Mouse (Mus musculus): ENCODE data around the gene Tmbim4.
A peak's percentile ranks its signal among the peaks of the same experiment; 100 is the strongest.

The Tmbim4 gene

DNA sequence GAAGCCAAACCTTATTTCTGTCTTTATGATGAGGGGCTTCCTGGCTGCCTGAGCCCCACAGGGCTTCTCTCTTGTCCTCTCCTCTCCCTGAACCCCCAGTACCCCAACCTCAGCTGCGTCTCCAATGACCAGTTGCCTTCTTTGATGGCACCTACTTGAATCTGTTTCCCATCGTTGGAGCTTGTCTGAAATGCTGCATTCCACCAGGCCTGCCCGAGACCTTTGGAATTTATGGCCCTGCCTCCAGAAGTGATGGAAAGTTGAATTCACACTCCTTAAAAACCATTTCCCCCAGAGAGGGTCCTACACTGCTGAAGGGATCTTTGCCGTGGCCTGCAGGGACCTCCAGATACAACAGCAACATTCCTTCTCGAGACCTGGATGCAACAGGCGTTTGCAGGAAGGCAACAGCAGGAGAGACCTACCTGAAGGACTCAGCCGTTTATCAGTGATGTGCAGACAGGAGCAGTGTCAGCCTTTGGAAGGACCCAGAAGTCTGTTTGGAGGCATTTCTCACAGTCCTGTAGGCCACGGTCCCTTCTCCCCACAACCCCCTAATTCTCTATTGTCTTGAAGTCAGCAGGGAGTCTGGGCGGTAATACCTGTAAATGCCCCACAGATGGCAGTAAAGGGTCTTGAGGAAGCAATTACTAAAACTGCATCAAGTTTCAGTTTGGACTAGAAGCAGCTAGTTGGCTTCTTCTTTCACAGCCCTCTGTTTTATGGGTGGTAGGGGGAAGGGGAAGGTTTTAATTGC, 45.8 kb downstream of the Tmbim4 start:
- DNase-seq, result peak; percentile 58 to 69

DNA sequence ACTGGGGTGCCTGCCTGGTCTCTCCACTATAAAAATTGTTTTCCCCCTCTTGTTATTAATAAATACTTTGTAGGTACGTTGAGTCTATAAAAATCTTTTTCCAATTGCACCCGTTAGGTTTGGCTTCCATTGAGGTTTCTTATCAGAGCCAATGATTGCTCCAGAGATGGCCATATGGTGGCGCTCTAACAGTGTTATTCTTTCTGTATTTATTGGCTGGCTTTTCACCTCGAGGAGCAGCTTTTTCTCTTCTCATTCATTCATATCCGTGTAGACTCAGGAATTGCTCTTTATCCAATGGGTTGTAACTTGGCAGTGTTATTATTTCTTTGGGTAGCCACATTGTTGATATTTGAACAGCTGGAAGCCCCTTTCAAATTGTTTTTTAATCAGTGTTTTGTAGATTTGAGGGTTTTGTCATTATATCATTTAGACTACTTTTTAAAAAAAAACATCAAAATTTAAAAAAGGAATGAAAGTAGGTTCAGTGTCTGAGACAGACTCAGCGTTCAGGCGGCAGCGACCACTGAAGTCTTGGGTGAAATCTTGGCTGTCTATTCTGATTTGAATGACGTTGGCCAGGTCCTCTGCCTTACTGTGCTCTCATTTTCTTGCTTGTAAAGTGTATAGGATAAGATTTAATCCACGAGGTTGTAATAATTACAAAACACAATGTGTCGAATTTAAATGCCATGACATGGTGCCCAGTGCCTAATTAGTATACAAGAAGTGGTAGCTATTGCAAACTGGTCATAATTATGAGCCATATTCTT, 49.7 kb downstream of the Tmbim4 start:
- peak; percentile 18 to 31 for DNase-seq

DNA sequence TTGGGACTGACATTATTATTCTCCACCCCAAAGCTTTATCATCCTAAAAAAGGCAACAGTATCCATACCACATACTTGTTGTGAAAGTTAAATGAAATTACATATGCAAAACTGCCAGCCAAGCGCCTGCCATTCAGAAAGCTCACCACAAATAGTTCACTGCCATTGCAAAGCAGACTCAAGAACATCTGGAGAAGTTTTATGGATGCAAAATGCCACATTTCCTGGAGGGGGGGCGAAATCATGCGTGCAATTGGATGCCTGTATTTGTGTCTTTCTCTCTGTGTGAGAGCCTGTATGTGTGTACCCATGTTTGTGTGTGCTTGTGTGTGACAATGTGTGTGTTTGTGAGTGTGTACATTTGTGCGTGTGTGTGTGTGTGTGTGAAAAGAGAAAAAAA, 50.4 kb downstream of the Tmbim4 start:
- no peak for DNase-seq

DNA sequence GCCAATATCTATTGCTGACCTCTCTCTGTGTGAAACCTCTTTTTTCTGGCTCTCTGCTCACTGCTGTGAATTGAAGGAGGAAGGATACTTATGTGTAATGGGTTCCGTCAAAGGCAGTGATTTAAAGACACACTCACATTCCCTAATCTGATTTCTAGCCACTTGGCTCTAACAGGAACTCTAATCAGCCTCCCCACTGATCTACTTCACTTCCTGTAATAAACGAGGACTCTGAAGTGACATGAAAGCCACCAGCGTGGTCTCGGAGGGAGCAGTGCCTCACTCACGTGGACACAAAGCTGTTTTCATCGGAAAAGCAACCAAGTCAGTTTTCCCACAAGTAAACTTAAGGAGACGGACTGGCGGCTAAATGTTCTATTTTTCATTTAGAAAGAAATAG, 51.4 kb downstream of the Tmbim4 start:
- no peak for DNase-seq

DNA sequence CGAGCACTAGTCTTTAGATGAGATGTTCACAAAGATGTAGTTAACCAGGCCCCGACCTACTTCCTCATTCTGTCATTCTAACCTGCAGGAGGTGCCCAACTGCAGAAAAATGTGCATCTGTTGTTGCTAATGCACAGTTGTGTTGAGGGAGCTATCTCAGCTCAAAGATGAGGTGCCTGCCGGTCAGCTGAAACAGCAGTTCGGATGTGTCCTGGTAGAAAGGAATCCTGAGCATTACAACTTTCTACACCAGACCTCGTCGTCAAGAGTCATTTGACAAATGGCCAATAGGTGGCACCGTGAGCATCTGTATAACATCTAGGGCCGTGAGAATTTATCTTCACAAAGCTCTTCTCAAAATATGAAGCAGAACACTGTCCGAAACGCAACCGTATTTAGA, 55.8 kb downstream of the Tmbim4 start:
- DNase-seq, result peak; percentile 76 to 77

DNA sequence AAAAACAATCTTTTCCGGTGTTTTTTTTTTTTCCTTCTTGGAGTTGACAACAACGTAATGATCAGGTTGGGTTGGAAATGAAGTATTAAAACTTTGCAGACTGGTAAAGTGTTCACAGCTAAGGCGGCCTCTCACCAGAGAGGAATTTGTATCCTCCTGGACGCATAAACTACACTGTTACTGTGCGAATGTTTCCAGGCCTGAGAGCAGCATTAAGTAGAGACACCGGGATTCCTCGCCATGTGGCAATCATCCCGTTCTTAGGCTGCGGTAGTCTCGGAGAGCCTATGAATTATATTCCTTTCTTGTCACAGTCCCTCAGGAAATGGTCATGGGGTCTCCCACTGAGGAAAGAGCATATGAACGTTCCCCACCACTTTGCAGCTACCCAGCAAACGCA, 66.4 kb downstream of the Tmbim4 start:
- no peak for DNase-seq

DNA sequence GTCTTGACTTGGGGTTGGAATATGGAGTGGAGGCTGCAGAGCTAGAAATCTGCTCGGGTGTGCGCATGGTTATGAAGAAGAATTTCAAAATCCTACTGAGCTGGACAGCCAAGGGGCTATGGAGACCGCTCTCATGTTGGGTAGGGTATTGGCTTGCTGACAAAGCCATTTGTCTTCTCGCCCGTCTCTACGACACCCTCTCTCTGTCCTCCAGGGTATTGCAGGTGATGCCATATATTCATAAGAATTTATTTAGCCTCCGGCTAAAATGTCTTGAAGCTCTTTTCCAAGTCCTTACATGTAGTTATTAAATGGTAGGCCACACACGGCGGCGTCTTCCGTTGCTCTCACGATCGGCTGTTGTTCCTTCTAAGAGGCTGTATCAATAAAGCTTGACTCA, 68.6 kb downstream of the Tmbim4 start:
- DNase-seq, result peak; percentile 19 to 33

DNA sequence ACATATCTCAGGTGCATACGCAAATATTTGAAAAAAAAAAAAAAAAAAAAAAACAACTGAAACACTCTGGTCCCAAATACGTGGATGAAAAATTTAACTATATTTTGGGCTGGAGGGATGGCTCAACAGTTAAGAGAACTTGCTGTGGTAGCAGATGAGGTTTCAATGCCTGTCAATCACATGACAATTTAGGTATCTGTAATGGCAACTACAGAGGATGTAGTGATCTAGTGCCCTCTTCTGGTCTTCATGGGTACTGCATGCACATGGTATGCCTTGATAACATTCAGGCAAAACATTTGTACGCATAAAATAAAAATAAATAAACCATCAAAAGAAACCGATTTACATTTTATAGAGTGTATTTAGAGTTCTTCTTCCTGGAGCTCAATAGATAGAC, 69.4 kb downstream of the Tmbim4 start:
- DNase-seq, result peak; percentile 61 to 71

DNA sequence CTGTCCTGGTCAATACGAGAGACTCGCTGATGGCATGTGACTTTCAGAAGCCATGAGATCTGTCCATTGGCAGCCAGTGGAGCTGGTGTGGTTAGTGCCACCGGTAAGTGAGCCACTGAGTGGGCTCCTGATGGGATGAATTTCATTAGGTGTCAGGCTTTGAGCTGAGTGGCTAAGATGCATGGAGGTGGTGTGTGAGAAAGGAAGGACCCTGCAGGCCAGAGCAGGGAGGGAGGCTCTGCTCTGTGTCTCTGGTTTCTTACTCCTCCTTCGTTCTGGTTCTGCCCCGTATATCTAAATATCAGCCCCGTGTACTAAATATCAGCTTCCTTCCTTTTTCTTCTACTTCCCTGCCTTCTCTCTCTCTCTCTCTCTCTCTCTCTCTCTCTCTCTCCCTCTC, 69.9 kb downstream of the Tmbim4 start:
- no peak for DNase-seq

DNA sequence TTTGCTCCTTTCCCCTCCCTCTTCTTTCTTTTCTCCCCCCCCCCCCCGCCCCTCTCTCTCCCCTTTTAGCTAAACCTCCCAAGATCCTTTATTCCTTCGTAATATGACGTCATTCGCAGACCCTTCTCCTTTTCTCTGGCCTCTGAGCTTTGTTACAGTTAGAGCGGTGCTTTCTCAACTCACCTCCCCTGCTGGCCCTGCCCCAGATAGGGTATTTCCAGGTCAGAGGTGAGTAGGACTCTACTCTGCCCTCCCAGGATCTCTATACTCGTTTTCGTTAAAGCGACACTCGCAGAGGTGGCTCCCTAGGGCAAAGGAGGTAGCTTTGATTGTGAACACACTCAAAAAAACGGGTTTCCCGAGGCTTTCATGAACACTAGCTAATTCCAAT, 70.5 kb downstream of the Tmbim4 start:
- DNase-seq, result no peak

DNA sequence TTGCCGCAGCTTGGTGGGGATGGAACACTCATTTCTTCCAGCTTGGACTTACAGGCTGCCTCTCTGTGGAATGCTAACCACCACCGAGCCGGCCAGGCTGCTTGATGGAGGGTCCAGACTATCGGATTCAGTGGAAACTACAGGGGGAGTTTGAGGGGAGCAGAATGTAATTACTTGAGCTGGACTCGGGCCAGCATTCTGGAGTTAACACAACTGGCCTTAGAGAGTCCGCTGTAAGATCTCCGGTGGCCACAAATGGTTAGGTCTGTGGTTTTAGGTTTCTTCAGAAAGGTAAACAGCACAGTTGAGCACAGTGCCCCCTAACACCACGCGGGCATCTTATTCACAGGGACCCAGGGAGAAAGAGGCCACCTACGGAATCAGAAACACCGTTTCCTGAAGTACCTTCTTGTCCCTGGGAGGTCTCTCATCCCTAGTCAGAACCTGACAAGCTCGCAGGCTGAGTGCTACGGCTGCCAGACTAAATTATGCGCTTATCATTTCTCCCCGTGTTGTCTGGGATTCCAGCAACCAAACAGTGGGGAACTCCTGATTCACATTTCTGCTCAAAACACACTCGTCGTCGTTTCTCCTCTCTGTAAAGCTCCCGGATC, 71.0 kb downstream of the Tmbim4 start:
- DNase-seq, result peak; percentile 39 to 47

DNA sequence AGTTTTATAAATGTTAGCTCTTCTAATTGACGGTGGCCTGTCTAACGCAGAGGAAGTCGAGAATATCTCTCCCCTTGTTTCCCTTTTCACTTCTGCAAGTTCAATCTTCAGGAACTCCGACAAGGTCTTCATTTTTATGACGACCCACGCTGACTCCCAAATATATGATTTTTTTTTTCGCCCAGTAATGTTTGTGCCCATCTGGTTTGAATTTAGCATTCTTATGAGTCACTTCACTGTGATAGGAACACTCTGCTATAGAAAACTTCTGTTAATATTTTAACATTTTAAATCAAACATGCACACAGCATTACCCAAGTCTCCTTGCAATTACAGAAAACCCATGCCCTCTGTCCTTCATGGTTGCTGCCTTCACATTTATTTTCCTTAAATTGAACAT, 71.9 kb downstream of the Tmbim4 start:
- DNase-seq, result no peak
